8 mouse cellular contexts compared by ENCODE assay signal in the genomic region with DNA sequence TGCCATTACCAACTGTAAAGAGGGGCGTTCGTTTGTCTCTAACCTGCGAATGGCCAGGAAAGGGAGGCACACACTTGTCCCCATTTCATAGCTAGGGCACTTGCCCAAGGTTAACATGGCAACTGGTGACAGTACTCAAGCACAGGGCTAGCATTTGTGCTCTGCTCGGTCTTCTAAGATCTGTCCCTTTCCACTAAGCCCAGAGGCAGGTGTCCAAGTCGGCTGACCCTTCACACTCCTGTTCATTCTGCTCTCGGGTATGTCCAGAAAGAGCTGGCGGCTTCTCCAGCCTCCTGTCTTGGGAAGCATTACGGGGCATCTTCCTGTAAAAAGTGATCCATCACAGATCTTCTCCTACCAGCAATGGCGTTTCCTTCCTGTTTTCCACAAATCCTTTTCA. TPM values are rescaled to one million over a fixed set of nuclear protein-coding genes. Genes with fewer than 3 reads are reported as not detected.
DNase-seq lines count a peak whose midpoint lies in the region; ATAC-seq and TF ChIP-seq lines count a peak whose summit lies in the region.

No protein-coding gene starts in this region.

- H3K9ac ChIP-seq in hindbrain, embryonic 11.5 days (ENCODE audit: low read depth, low read length) = no peak overlapping the region
- H3K9ac ChIP-seq in kidney, embryonic 16.5 days (replicated peaks; ENCODE audit: low read length) = no peak overlapping the region
- no peak overlapping the region for H3K9ac ChIP-seq in midbrain, postnatal 0 days (replicated peaks; ENCODE audit: low read length, poor library complexity, severe bottlenecking)

- 41% methylated on average over 9 of the region's 9 CpGs for WGBS in hindbrain, embryonic 10.5 days
- 40% methylated on average over 9 of the region's 9 CpGs for WGBS in hindbrain, embryonic 11.5 days
- WGBS in kidney, embryonic 16.5 days = 16% methylated on average over 9 of the region's 9 CpGs
- 37% methylated on average over 9 of the region's 9 CpGs for WGBS in midbrain, postnatal 0 days

- peaks cover 50% of the 10 kb centered on the region for H3K27me3 ChIP-seq in hindbrain, embryonic 10.5 days (ENCODE audit: insufficient read depth, poor library complexity, severe bottlenecking)
- H3K27me3 ChIP-seq in hindbrain, embryonic 11.5 days (ENCODE audit: control insufficient read depth, insufficient read depth, low read length) = peaks cover 11% of the 10 kb centered on the region; the same call in 1 of the 2 replicates
- peaks cover 52% of the 10 kb centered on the region for H3K27me3 ChIP-seq in erythroblast, embryonic 14.5 days (ENCODE audit: control insufficient read depth)
- H3K27me3 ChIP-seq in kidney, embryonic 16.5 days (ENCODE audit: insufficient read depth, low read length) = no peaks in the 10 kb centered on the region
- no peaks in the 10 kb centered on the region; the same call in none of the 2 replicates for H3K27me3 ChIP-seq in midbrain, postnatal 0 days (ENCODE audit: insufficient read depth, low read length)

- H3K36me3 ChIP-seq in hindbrain, embryonic 10.5 days = no peaks in the 10 kb centered on the region
- H3K36me3 ChIP-seq in hindbrain, embryonic 11.5 days (ENCODE audit: control insufficient read depth, insufficient read depth, low read length) = no peaks in the 10 kb centered on the region
- no peaks in the 10 kb centered on the region for H3K36me3 ChIP-seq in erythroblast, embryonic 14.5 days (ENCODE audit: control insufficient read depth)
- H3K36me3 ChIP-seq in kidney, embryonic 16.5 days (ENCODE audit: insufficient read depth, low read length) = no peaks in the 10 kb centered on the region
- no peaks in the 10 kb centered on the region for H3K36me3 ChIP-seq in midbrain, postnatal 0 days (ENCODE audit: insufficient read depth, low read length)

- H3K27ac ChIP-seq in hindbrain, embryonic 10.5 days = no peak overlapping the region
- no peak overlapping the region for H3K27ac ChIP-seq in hindbrain, embryonic 11.5 days (ENCODE audit: low read depth, low read length)
- H3K27ac ChIP-seq in kidney, embryonic 16.5 days (ENCODE audit: low read length) = no peak overlapping the region
- no peak overlapping the region for H3K27ac ChIP-seq in midbrain, postnatal 0 days (ENCODE audit: low read depth, low read length)

- H3K4me1 ChIP-seq in hindbrain, embryonic 10.5 days (replicated peaks) = peaks cover 48% of the 10 kb centered on the region
- peaks cover 5% of the 10 kb centered on the region; the same call in 1 of the 2 replicates for H3K4me1 ChIP-seq in hindbrain, embryonic 11.5 days (replicated peaks; ENCODE audit: control insufficient read depth, insufficient read depth, low read length)
- peaks cover 23% of the 10 kb centered on the region for H3K4me1 ChIP-seq in erythroblast, embryonic 14.5 days (ENCODE audit: control insufficient read depth)
- H3K4me1 ChIP-seq in kidney, embryonic 16.5 days (ENCODE audit: insufficient read depth, low read length) = peaks cover 29% of the 10 kb centered on the region
- peaks cover 4% of the 10 kb centered on the region; the same call in 1 of the 2 replicates for H3K4me1 ChIP-seq in midbrain, postnatal 0 days (ENCODE audit: insufficient read depth, low read length)

- no peak for TF ChIP-seq CTCF in midbrain, postnatal 0 days (IDR thresholded peaks at IDR 0.05)

- peak overlapping the region; percentile 66 for H3K4me3 ChIP-seq in hindbrain, embryonic 10.5 days
- H3K4me3 ChIP-seq in hindbrain, embryonic 11.5 days (ENCODE audit: low read depth, low read length) = no peak overlapping the region; the same call in 1 of the 2 replicates
- peak overlapping the region; percentile 63 for H3K4me3 ChIP-seq in erythroblast, embryonic 14.5 days (replicated peaks)
- peak overlapping the region; percentile 59; the same call in 1 of the 2 replicates for H3K4me3 ChIP-seq in kidney, embryonic 16.5 days (ENCODE audit: low read length)
- H3K4me3 ChIP-seq in midbrain, postnatal 0 days (ENCODE audit: low read depth, low read length) = peak overlapping the region; percentile 41; the same call in 1 of the 2 replicates

- H3K9me3 ChIP-seq in hindbrain, embryonic 10.5 days = no peaks in the 10 kb centered on the region
- H3K9me3 ChIP-seq in hindbrain, embryonic 11.5 days (ENCODE audit: control insufficient read depth, low read length) = no peaks in the 10 kb centered on the region
- no peaks in the 10 kb centered on the region for H3K9me3 ChIP-seq in erythroblast, embryonic 14.5 days (ENCODE audit: control insufficient read depth, low read length)
- no peaks in the 10 kb centered on the region for H3K9me3 ChIP-seq in kidney, embryonic 16.5 days (ENCODE audit: low read length)
- no peaks in the 10 kb centered on the region for H3K9me3 ChIP-seq in midbrain, postnatal 0 days (ENCODE audit: low read length)

- DNase-seq in hindbrain, embryonic 10.5 days (ENCODE audit: low spot score) = no peak
- no peak for DNase-seq in hindbrain, embryonic 11.5 days (ENCODE audit: low spot score)
- DNase-seq in midbrain, postnatal 0 days (ENCODE audit: low spot score) = no peak
- DNase-seq in gastrocnemius, adult 8-10 months (ENCODE audit: low spot score in 2 of 2) = no peak
- DNase-seq in urinary bladder, adult 18-20 months (ENCODE audit: low spot score in 2 of 2) = no peak

- no peak for ATAC-seq in hindbrain, embryonic 11.5 days (ENCODE audit: low FRiP score)
- ATAC-seq in kidney, embryonic 16.5 days (ENCODE audit: low FRiP score, low TSS enrichment) = 0 out of 2 replicates have a peak, but pooled peaks have one; percentile 0
- no peak for ATAC-seq in midbrain, postnatal 0 days (ENCODE audit: low FRiP score)
- ATAC-seq in granulocyte monocyte progenitor cell, adult 5-6 weeks (replicated peaks; ENCODE audit: poor library complexity, severe bottlenecking) = no peak

- H3K4me2 ChIP-seq in hindbrain, embryonic 11.5 days (replicated peaks; ENCODE audit: low read depth, low read length) = no peak overlapping the region; the same call in 1 of the 2 replicates
- H3K4me2 ChIP-seq in kidney, embryonic 16.5 days (replicated peaks; ENCODE audit: low read depth, low read length) = peak overlapping the region; percentile 84
- peak overlapping the region; percentile 95 for H3K4me2 ChIP-seq in midbrain, postnatal 0 days (ENCODE audit: low read depth, low read length, poor library complexity, severe bottlenecking)

RNA-seq across cellular contexts. Expression of a gene that starts 0.4 kb away (rescaled TPM):
- 12.9 and 15.9 TPM in 2 replicates for polyA plus RNA-seq in hindbrain, embryonic 10.5 days (2016; fragmentation: Nextera tagmentation; extraction: Ambion mirVana)
- 13.0 and 15.5 TPM in 2 replicates for polyA plus RNA-seq in hindbrain, embryonic 11.5 days (2014; fragmentation: Nextera tagmentation; extraction: Ambion mirVana)
- polyA plus RNA-seq in erythroblast, embryonic 14.5 days (2012) = 0.06 and 0.19 TPM in 2 replicates
- polyA plus RNA-seq in kidney, embryonic 16.5 days (2015; fragmentation: Nextera tagmentation; extraction: Ambion mirVana) = 36.6 and 39.1 TPM in 2 replicates
- total RNA-seq in midbrain, postnatal 0 days (2014; rRNA removed) = 1.0 and 2.8 TPM in 2 replicates
- polyA plus RNA-seq in midbrain, postnatal 0 days (2015; fragmentation: Nextera tagmentation; extraction: Ambion mirVana) = 4.4 and 5.4 TPM in 2 replicates
- under 1 TPM in 3 of 4 experiments, not detected in 1; 0.43 to 0.92 (median 0.72) TPM for total RNA-seq in gastrocnemius, adult 8-10 months (2022)
- 37.6 and 39.9 TPM in 2 replicates for total RNA-seq in granulocyte monocyte progenitor cell, adult 5-6 weeks (2014; fragmentation: Nextera tagmentation)
- 63.8 and 66.3 TPM in 2 replicates for total RNA-seq in granulocyte monocyte progenitor cell, adult 5-6 weeks (2017)

RNA-seq across cellular contexts. Expression of a gene that starts 20.4 kb away (rescaled TPM):
- polyA plus RNA-seq in hindbrain, embryonic 10.5 days (2016; fragmentation: Nextera tagmentation; extraction: Ambion mirVana) = 1.7 and 3.1 TPM in 2 replicates
- polyA plus RNA-seq in hindbrain, embryonic 11.5 days (2014; fragmentation: Nextera tagmentation; extraction: Ambion mirVana) = 2.4 and 3.0 TPM in 2 replicates
- polyA plus RNA-seq in erythroblast, embryonic 14.5 days (2012) = 0.08 TPM in 1 of 2 replicates, not detected in the other
- 0.95 and 1.1 TPM in 2 replicates for polyA plus RNA-seq in kidney, embryonic 16.5 days (2015; fragmentation: Nextera tagmentation; extraction: Ambion mirVana)
- 6.9 and 9.1 TPM in 2 replicates for total RNA-seq in midbrain, postnatal 0 days (2014; rRNA removed)
- 11.4 and 12.3 TPM in 2 replicates for polyA plus RNA-seq in midbrain, postnatal 0 days (2015; fragmentation: Nextera tagmentation; extraction: Ambion mirVana)
- not detected for total RNA-seq in gastrocnemius, adult 8-10 months (2022)
- not detected in 2 replicates for total RNA-seq in granulocyte monocyte progenitor cell, adult 5-6 weeks (2014; fragmentation: Nextera tagmentation)
- total RNA-seq in granulocyte monocyte progenitor cell, adult 5-6 weeks (2017) = not detected in 2 replicates

RNA-seq across cellular contexts. Expression of a gene that starts 34.6 kb away (rescaled TPM):
- 42.6 and 45.1 TPM in 2 replicates for polyA plus RNA-seq in hindbrain, embryonic 10.5 days (2016; fragmentation: Nextera tagmentation; extraction: Ambion mirVana)
- polyA plus RNA-seq in hindbrain, embryonic 11.5 days (2014; fragmentation: Nextera tagmentation; extraction: Ambion mirVana) = 32.3 and 33.2 TPM in 2 replicates
- polyA plus RNA-seq in erythroblast, embryonic 14.5 days (2012) = 0.11 and 0.14 TPM in 2 replicates
- 56.3 and 59.5 TPM in 2 replicates for polyA plus RNA-seq in kidney, embryonic 16.5 days (2015; fragmentation: Nextera tagmentation; extraction: Ambion mirVana)
- total RNA-seq in midbrain, postnatal 0 days (2014; rRNA removed) = 122 and 144 TPM in 2 replicates
- polyA plus RNA-seq in midbrain, postnatal 0 days (2015; fragmentation: Nextera tagmentation; extraction: Ambion mirVana) = 89.2 and 93.8 TPM in 2 replicates
- total RNA-seq in gastrocnemius, adult 8-10 months (2022) = 1 to 10 TPM; 6.9 to 8.9 (median 8.1) TPM
- 39.0 and 41.4 TPM in 2 replicates for total RNA-seq in granulocyte monocyte progenitor cell, adult 5-6 weeks (2014; fragmentation: Nextera tagmentation)
- total RNA-seq in granulocyte monocyte progenitor cell, adult 5-6 weeks (2017) = 29.9 and 32.7 TPM in 2 replicates

RNA-seq across cellular contexts. Expression of a gene that starts 49.6 kb away (rescaled TPM):
- polyA plus RNA-seq in hindbrain, embryonic 10.5 days (2016; fragmentation: Nextera tagmentation; extraction: Ambion mirVana) = 0.21 and 0.44 TPM in 2 replicates
- polyA plus RNA-seq in hindbrain, embryonic 11.5 days (2014; fragmentation: Nextera tagmentation; extraction: Ambion mirVana) = 0.54 and 0.57 TPM in 2 replicates
- polyA plus RNA-seq in erythroblast, embryonic 14.5 days (2012) = not detected in 2 replicates
- polyA plus RNA-seq in kidney, embryonic 16.5 days (2015; fragmentation: Nextera tagmentation; extraction: Ambion mirVana) = 0.17 TPM in 1 of 2 replicates, not detected in the other
- 0.38 and 1.5 TPM in 2 replicates for total RNA-seq in midbrain, postnatal 0 days (2014; rRNA removed)
- polyA plus RNA-seq in midbrain, postnatal 0 days (2015; fragmentation: Nextera tagmentation; extraction: Ambion mirVana) = not detected in 2 replicates
- 1 to 10 TPM in 1 of 4 experiments, under 1 TPM in 3; 0.48 to 1.1 (median 0.85) TPM for total RNA-seq in gastrocnemius, adult 8-10 months (2022)
- total RNA-seq in granulocyte monocyte progenitor cell, adult 5-6 weeks (2014; fragmentation: Nextera tagmentation) = 0.47 TPM in 1 of 2 replicates, not detected in the other
- 0.26 TPM in 1 of 2 replicates, not detected in the other for total RNA-seq in granulocyte monocyte progenitor cell, adult 5-6 weeks (2017)

RNA-seq across cellular contexts. Expression of a gene that starts 51.1 kb away (rescaled TPM):
- 3.7 and 5.8 TPM in 2 replicates for polyA plus RNA-seq in hindbrain, embryonic 10.5 days (2016; fragmentation: Nextera tagmentation; extraction: Ambion mirVana)
- polyA plus RNA-seq in hindbrain, embryonic 11.5 days (2014; fragmentation: Nextera tagmentation; extraction: Ambion mirVana) = 5.2 and 5.9 TPM in 2 replicates
- polyA plus RNA-seq in erythroblast, embryonic 14.5 days (2012) = 0.02 TPM in 1 of 2 replicates, not detected in the other
- polyA plus RNA-seq in kidney, embryonic 16.5 days (2015; fragmentation: Nextera tagmentation; extraction: Ambion mirVana) = 0.45 and 0.75 TPM in 2 replicates
- total RNA-seq in midbrain, postnatal 0 days (2014; rRNA removed) = 34.5 and 42.9 TPM in 2 replicates
- 20.7 and 24.9 TPM in 2 replicates for polyA plus RNA-seq in midbrain, postnatal 0 days (2015; fragmentation: Nextera tagmentation; extraction: Ambion mirVana)
- total RNA-seq in gastrocnemius, adult 8-10 months (2022) = 1 to 10 TPM; 1.0 to 2.3 (median 1.1) TPM
- total RNA-seq in granulocyte monocyte progenitor cell, adult 5-6 weeks (2014; fragmentation: Nextera tagmentation) = 0.11 and 0.39 TPM in 2 replicates
- total RNA-seq in granulocyte monocyte progenitor cell, adult 5-6 weeks (2017) = 0.67 and 2.7 TPM in 2 replicates

Comparison
In these comparisons a context has a peak if more than half of its experiments do, and no peak if none do; other contexts are left out.
1. RNA of a gene that starts 34.6 kb away (polyA plus RNA-seq): 89.2 to 93.8 TPM in midbrain, postnatal 0 days, 56.3 to 59.5 TPM in kidney, embryonic 16.5 days, 42.6 to 45.1 TPM in hindbrain, embryonic 10.5 days and 32.3 to 33.2 TPM in hindbrain, embryonic 11.5 days; 0.11 to 0.14 TPM in erythroblast, embryonic 14.5 days; every median in the first group is over 10 times any median in the second.